Mouse (Mus musculus) spleen, embryonic (tissue): Measurements from ENCODE around the gene Smox.

ENCODE experiments used
- CTCF ChIA-PET: fragments of 350-600 bp; sonication (Branson Sonifier 250); formaldehyde crosslinking; loops from one replicate; lab custom pipeline; 2022; lab: Charles Lee

The Smox gene

GRCm38 (mm10) chr2:131510531-131510930, 19.2 kb downstream of the Smox start:
- CTCF ChIA-PET = interaction anchor here (0.6 kb wide), 2 partner anchors 9 to 200 kb away, joined by 3 to 4 read pairs; no protein-coding TSS in a partner anchor

- CTCF ChIA-PET = no interaction called here
Measured at GRCm38 (mm10) chr2:131513477-131513876, 22.2 kb downstream of the Smox start.

GRCm38 (mm10) chr2:131514055-131514621, 22.8 kb downstream of the Smox start:
- CTCF ChIA-PET = no interaction called here

- CTCF ChIA-PET = no interaction called here
Measured at GRCm38 (mm10) chr2:131517550-131517949, 26.3 kb downstream of the Smox start.

GRCm38 (mm10) chr2:131518790-131519189, 27.5 kb downstream of the Smox start:
- CTCF ChIA-PET = no interaction called here

GRCm38 (mm10) chr2:131520743-131521142, 29.4 kb downstream of the Smox start:
- CTCF ChIA-PET = interaction anchor here (0.5 to 0.7 kb wide), 2 partner anchors 31 to 126 kb away, joined by 5 to 7 read pairs; no protein-coding TSS in a partner anchor

- CTCF ChIA-PET = no interaction called here
Measured at GRCm38 (mm10) chr2:131527061-131527460, 35.8 kb downstream of the Smox start.

- CTCF ChIA-PET = interaction anchor here (0.5 to 1.3 kb wide), 2 partner anchors 16 to 58 kb away, joined by 3 to 4 read pairs; no protein-coding TSS in a partner anchor
Measured at GRCm38 (mm10) chr2:131529898-131530622, 38.8 kb downstream of the Smox start.

- CTCF ChIA-PET = interaction anchor here (0.5 to 1.3 kb wide), 3 partner anchors 15 to 638 kb away, joined by 3 to 9 read pairs (median 4); no protein-coding TSS in a partner anchor
Measured at GRCm38 (mm10) chr2:131530623-131531008, 39.3 kb downstream of the Smox start.

GRCm38 (mm10) chr2:131531271-131531670, 40.0 kb downstream of the Smox start:
- CTCF ChIA-PET = no interaction called here

- CTCF ChIA-PET = no interaction called here
Measured at GRCm38 (mm10) chr2:131535168-131535567, 43.9 kb downstream of the Smox start.

- CTCF ChIA-PET = no interaction called here
Measured at GRCm38 (mm10) chr2:131538341-131538740, 47.0 kb downstream of the Smox start.

- CTCF ChIA-PET = no interaction called here
Measured at GRCm38 (mm10) chr2:131539780-131540179, 48.5 kb downstream of the Smox start.

GRCm38 (mm10) chr2:131541686-131542085, 50.4 kb downstream of the Smox start:
- CTCF ChIA-PET = no interaction called here

- CTCF ChIA-PET = no interaction called here
Measured at GRCm38 (mm10) chr2:131542531-131542930, 51.2 kb downstream of the Smox start.

GRCm38 (mm10) chr2:131545386-131546307, 54.4 kb downstream of the Smox start:
- CTCF ChIA-PET = interaction anchor here (0.6 kb wide), 2 partner anchors 16 to 394 kb away, joined by 3 read pairs; no protein-coding TSS in a partner anchor

GRCm38 (mm10) chr2:131546308-131546700, 55.0 kb downstream of the Smox start:
- CTCF ChIA-PET = interaction anchor here (0.6 kb wide), 1 partner anchor 16 kb away, joined by 3 read pairs; no protein-coding TSS in a partner anchor

- CTCF ChIA-PET = no interaction called here
Measured at GRCm38 (mm10) chr2:131546745-131547408, 55.6 kb downstream of the Smox start.

GRCm38 (mm10) chr2:131548330-131548729, 57.0 kb downstream of the Smox start:
- CTCF ChIA-PET = no interaction called here

GRCm38 (mm10) chr2:131549090-131549489, 57.8 kb downstream of the Smox start:
- CTCF ChIA-PET = no interaction called here

- CTCF ChIA-PET = interaction anchor here (0.6 kb wide), 1 partner anchor 301 kb away, joined by 5 read pairs; no protein-coding TSS in a partner anchor
Measured at GRCm38 (mm10) chr2:131550474-131550873, 59.2 kb downstream of the Smox start.
